Mouse (Mus musculus) embryonic facial prominence, embryonic 10.5 days (tissue): ENCODE data around the gene Fam222b. TPM values are rescaled to one million over a fixed set of nuclear protein-coding genes. Genes with fewer than 3 reads are reported as not detected.

ENCODE experiments used
- DNase-seq: peaks from one replicate; pipeline ENCODE4 v3.0.0-alpha.2; 2017; ENCODE audit warnings: low spot score
- H3K27ac ChIP-seq: fragments of 300-500 bp; sonication (generic); replicated peaks from 2 replicates; pipeline ENCODE4 v1.5.1; 2016; ENCODE audit warnings: mild to moderate bottlenecking
- H3K27me3 ChIP-seq: fragments of 300-500 bp; sonication (generic); replicated peaks from 2 replicates; pipeline ENCODE4 v1.6.1; 2016; ENCODE audit warnings: low read depth, mild to moderate bottlenecking; ENCODE audit not compliant: poor library complexity, severe bottlenecking
- H3K36me3 ChIP-seq: fragments of 300-500 bp; sonication (generic); replicated peaks from 2 replicates; pipeline ENCODE4 v1.6.1; 2016; ENCODE audit warnings: mild to moderate bottlenecking, moderate library complexity
- H3K4me1 ChIP-seq: fragments of 300-500 bp; sonication (generic); 2 replicates; pipeline ENCODE4 v1.6.1; 2016
- H3K4me3 ChIP-seq: fragments of 300-500 bp; sonication (generic); 2 replicates; pipeline ENCODE4 v1.5.1; 2016; ENCODE audit warnings: mild to moderate bottlenecking, moderate library complexity
- H3K9me3 ChIP-seq: fragments of 300-500 bp; sonication (generic); 2 replicates; pipeline ENCODE4 v1.6.1; 2016; ENCODE audit warnings: mild to moderate bottlenecking
- WGBS: fragments of 180-500 bp; shearing (Covaris S2); methylation state at CpG from one replicate; pipeline ENCODE4 v1.1.7; 2016; 5-methylcytosine and 5-hydroxymethylcytosine counted together
- polyA plus RNA-seq: library from polyadenylated mRNA; unstranded; fragments of >200 nt; fragmentation: Nextera tagmentation; extraction: Ambion mirVana; gene quantifications from 2 replicates; pipeline ENCODE4 v1.2.1, GENCODE M21; 2016

Fam222b gene
- polyA plus RNA-seq, 1 experiment from 2014 or later = 28.2 TPM

DNA sequence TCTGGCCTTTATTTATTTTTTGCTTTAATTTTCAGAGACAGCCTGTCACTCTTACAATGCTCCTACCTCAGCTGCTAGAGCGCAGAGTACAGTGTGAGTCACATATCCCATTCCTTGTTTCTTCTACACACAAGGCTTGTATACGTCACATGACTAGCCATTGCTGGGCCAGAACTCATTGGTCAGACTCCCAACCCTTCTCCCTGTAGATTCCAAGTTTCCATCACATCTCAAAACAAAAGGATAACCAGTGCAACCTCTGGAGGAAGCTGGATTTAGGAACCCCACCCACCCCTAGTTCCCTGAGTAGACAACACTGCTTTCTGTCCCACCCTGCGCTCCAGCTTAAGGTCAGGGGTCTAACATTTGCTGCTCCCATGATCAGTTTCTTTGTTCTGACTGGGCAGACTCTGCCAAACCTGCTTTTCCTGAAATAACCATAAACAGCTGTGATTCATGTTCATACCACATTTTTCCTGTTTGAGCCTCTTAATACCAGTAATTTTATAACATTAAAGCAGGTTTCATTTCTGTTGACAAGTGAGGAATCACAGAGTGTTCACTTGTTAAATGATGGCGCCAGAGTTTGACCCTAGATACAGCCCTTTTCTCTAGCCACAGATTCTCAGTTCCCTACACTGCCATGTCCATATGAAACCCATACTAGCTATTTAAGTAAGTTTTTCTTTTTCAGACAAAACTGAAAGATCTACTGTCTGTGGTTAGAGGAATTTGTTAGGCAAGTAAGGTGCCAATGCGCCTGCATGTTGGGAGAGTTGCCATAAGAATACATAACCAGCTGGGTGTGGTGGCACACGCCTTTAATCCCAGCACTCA, 52.5 kb downstream of the Fam222b start:
- Histone ChIP-seq H3K36me3 (peaks cover 88% of the 10 kb centered on the region), H3K4me3 (no peak overlapping the region), H3K9me3 (no peaks in the 10 kb centered on the region), H3K27ac (no peak overlapping the region), H3K4me1 (no peaks in the 10 kb centered on the region), H3K27me3 (no peaks in the 10 kb centered on the region)
- 93% methylated on average over 6 of the region's 6 CpGs for WGBS
- no peak for DNase-seq

DNA sequence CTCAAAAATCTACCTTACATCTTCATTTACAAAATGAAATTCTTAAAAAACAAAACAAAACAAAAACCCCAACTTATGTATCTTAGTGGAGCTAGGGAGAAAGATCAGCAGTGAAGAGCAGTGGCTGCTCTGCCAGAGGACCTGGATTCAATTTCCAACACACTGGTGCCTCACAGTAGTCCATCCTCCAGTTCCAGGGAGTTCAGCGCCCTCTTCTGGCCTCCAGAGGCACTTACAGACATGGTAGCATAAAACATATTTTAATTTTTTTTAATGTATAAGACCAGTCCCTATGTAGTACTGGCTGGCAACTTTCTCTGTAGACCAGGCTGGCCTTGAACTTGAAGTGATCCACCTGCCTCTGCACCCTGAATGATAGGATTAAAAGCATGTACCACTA, 56.7 kb downstream of the Fam222b start:
- Histone ChIP-seq H3K27ac (no peak overlapping the region), H3K4me1 (peaks cover under 1% of the 10 kb centered on the region; the same call in 1 of the 2 replicates), H3K27me3 (no peaks in the 10 kb centered on the region), H3K4me3 (no peak overlapping the region), H3K36me3 (peaks cover 97% of the 10 kb centered on the region), H3K9me3 (no peaks in the 10 kb centered on the region)
- 28% methylated on average over 1 of the region's 1 CpGs for WGBS
- DNase-seq = peak; percentile 36

DNA sequence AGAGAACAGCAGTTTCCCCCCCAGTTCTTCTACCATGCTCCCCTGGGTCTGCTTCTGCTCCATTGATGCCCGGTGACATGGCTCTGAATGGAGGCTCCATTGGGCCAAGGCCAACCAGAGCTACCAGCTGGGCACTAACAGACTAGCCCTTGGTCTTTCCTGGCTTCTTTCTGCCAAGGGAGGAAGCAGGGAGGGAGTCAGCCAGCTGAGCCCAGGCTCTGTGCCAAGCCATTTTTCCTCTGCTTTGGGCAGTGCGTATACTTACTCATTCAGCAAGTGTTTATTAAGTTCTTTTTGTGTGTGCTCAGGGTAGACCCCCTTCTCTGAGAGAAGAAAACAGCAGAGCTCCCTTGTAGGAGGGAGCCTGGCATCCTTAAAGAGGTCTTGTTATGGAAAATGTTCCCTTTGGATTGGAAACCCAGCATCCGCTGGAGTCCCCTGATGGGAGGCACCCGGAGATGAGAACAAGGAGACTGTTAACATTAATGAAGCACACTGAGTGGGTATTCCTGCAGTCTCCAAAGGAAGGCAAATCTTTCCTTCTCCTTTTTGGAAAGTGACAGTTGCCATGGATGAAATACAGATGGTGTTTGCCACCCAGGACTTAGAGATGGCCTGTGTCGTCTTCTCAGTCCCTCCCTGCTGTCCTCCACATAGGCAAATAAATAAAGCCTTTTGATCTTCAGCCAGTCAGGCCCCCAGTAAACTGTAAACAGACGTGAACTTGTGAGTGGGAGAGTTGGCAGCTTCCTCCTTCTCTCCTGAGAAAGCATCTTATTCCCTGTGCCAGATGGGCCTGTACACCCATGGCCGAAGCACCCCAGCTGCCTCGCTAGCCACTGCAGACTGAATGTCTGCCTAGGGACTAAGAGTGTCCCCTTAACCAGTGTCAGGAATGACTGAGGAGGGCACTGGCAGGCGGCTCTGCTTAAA, 58.1 kb downstream of the Fam222b start:
- peaks cover 97% of the 10 kb centered on the region for H3K36me3 ChIP-seq
- H3K27me3 ChIP-seq = no peaks in the 10 kb centered on the region
- no peak overlapping the region for H3K4me3 ChIP-seq
- no peak for DNase-seq
- no peak overlapping the region for H3K27ac ChIP-seq
- peaks cover 6% of the 10 kb centered on the region; the same call in 1 of the 2 replicates for H3K4me1 ChIP-seq
- WGBS = 82% methylated on average over 9 of the region's 9 CpGs
- H3K9me3 ChIP-seq = no peaks in the 10 kb centered on the region

DNA sequence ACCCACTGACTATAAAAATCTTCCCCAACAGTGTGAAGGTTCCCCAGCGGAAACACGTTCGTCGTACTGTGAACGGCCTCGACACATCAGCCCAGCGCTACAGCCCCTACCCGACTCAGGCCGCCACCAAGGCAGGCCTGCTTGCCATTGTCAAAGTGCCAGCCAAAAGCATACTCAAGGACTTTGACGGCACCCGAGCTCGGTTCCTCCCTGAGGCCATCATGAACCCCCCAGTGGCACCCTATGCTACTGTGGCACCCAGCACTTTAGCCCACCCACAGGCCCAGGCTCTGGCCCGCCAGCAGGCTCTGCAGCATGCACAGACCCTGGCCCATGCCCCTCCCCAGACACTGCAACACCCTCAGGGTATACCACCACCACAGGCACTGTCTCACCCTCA, 59.3 kb downstream of the Fam222b start:
- Histone ChIP-seq H3K36me3 (peaks cover 98% of the 10 kb centered on the region), H3K27ac (no peak overlapping the region)
- 92% methylated on average over 13 of the region's 13 CpGs for WGBS

DNA sequence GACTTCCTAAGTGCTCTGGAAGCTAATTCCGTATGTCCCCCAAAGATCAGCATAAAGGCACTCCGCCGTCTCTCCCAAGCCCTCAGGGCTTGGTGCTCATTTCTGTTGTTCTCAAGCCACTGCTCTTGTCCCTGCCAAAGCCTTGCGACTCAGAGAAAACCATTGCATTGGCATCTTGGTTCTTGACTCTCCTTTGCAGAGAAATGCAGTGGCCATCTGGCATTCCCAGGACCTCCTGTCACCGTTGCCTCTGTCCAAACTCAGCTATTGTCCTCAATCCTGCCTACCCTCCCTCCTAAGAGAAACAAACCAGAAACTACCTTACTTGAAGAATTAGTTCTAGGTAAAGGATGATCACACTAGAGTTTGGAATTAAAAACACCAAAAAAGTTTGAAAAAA, 61.2 kb downstream of the Fam222b start:
- 73% methylated on average over 5 of the region's 5 CpGs for WGBS
- Histone ChIP-seq H3K27me3 (no peaks in the 10 kb centered on the region), H3K4me1 (peaks cover 18% of the 10 kb centered on the region), H3K36me3 (peaks cover 99% of the 10 kb centered on the region), H3K9me3 (no peaks in the 10 kb centered on the region), H3K27ac (no peak overlapping the region), H3K4me3 (no peak overlapping the region)
- DNase-seq = no peak

More for the DNA sequence above, 59.3 kb downstream of the Fam222b start:
- Histone ChIP-seq H3K4me3 (no peak overlapping the region; the same call in 1 of the 2 replicates), H3K27me3 (no peaks in the 10 kb centered on the region), H3K4me1 (peaks cover 6% of the 10 kb centered on the region; the same call in 1 of the 2 replicates), H3K9me3 (no peaks in the 10 kb centered on the region)
- DNase-seq = no peak

DNA sequence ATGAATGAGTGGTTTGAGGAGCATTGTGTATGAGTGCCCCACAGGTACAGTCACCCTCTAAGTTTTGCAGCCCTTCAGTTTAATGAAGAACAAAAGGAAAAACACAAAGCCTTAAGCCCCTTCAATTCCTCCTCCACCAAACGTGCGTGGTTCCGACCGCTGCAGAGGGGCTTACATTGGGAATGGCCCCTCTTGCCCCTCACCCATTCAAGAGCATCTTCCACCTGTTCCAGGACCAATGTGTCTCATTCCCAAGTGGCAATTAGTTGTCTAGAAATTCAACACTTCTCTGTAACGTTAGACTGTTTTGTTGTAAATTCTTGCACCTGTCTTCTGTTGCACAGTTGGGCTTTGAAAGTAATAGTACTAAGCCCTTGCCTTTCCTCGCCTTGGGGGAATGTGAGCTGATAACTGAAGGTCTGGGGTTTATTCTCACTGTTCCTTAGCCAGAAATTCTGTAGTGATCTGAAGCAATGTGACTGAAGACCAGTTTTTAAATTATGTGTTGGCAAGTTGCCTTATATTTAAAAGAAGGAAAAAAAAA, 61.8 kb downstream of the Fam222b start:
- Histone ChIP-seq H3K36me3 (peaks cover 99% of the 10 kb centered on the region), H3K4me3 (no peak overlapping the region), H3K4me1 (peaks cover 23% of the 10 kb centered on the region), H3K27me3 (no peaks in the 10 kb centered on the region), H3K9me3 (no peaks in the 10 kb centered on the region), H3K27ac (no peak overlapping the region)
- no peak for DNase-seq
- WGBS = 73% methylated on average over 6 of the region's 6 CpGs

DNA sequence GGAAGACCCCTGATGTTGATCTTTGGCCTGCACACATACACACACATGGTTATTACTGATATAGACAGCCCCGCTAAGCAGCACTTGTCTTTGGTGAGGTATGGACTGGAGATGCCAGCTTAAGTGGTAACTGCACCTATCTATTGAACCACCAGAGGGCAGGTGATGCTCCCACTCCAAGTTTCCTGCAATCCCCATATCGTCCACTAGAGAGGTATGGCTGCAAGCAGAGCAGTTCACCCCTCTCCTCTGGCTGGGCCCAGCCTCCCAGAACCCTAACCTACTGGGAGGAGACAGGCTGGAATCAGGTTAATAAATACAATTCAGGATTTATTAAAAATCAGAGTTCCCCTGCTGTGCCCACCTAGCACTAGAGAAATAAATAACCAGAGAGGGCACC, 64.6 kb downstream of the Fam222b start:
- peaks cover 49% of the 10 kb centered on the region for H3K4me1 ChIP-seq
- 33% methylated on average over 2 of the region's 2 CpGs for WGBS
- peak overlapping the region; percentile 23; the same call in 1 of the 2 replicates for H3K4me3 ChIP-seq
- DNase-seq = peak; percentile 79
- no peaks in the 10 kb centered on the region for H3K9me3 ChIP-seq
- no peak overlapping the region for H3K27ac ChIP-seq
- H3K36me3 ChIP-seq = peaks cover 98% of the 10 kb centered on the region
- no peaks in the 10 kb centered on the region for H3K27me3 ChIP-seq

DNA sequence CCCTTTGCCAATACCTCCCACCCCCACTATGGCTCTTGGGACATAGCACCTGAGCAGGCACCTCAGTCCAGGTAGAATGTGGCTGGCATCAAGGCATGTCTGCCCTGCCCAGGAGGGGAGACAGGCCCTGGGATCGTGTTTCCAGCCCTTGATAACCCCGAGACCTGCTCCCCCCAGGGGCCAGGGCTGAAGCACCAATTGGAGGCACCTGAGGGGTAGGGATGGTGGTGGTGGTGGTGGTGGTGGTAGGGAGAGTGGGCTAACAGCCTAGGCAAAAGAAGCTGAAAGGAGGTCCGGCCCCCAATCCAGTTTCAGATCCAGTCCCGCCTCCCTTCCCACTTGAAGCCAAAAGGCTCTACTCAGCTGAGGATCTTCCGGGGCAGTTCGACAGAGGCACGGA, 65.1 kb downstream of the Fam222b start:
- Histone ChIP-seq H3K4me1 (peaks cover 50% of the 10 kb centered on the region), H3K27me3 (no peaks in the 10 kb centered on the region), H3K27ac (no peak overlapping the region), H3K36me3 (peaks cover 94% of the 10 kb centered on the region), H3K9me3 (no peaks in the 10 kb centered on the region), H3K4me3 (peak overlapping the region; percentile 23)
- WGBS = 75% methylated on average over 7 of the region's 7 CpGs
- DNase-seq = no peak

DNA sequence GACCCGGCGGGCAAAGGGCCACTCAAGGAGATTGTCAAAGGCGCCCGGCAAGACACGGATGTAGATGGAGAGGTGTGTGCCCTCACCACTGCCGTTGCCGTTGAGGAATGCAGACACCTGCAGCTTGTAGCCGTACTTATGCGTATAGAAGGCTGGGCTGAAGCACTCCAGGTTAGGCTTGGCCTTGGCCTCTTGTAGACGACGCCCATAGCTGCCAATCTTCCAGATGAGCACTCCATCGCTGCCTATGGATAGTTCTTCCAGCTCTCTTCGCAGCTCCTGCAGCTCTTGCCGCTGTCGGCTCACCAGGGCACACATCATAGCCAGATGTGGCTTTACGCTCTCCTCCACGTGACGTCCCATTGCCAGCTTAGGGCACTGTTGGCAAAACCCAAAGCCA, 65.7 kb downstream of the Fam222b start:
- Histone ChIP-seq H3K27ac (no peak overlapping the region), H3K4me3 (no peak overlapping the region), H3K9me3 (no peaks in the 10 kb centered on the region), H3K36me3 (peaks cover 87% of the 10 kb centered on the region), H3K4me1 (peaks cover 50% of the 10 kb centered on the region), H3K27me3 (no peaks in the 10 kb centered on the region)
- 90% methylated on average over 18 of the region's 18 CpGs for WGBS
- DNase-seq = no peak

DNA sequence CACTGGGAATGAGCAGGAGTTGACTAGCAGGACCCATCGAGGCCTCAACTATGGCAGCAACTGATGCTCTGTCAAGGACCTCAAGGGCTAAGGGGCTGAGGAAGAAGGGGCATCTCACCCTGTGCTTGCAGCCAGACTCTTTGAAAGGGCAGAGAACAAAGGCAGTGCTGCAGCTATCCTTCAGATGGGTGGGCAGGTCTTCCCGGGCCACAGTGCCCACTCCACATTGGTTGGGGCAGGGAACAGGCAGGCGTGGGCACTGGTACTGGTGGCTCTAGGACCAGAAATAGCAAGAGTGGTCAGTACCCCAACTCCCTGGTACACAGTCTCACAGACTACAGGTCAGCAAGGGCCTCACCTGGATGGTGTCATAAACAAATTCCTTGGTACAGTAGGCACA, 66.2 kb downstream of the Fam222b start:
- Histone ChIP-seq H3K9me3 (no peaks in the 10 kb centered on the region), H3K36me3 (peaks cover 82% of the 10 kb centered on the region), H3K27ac (no peak overlapping the region), H3K4me3 (no peak overlapping the region), H3K27me3 (no peaks in the 10 kb centered on the region), H3K4me1 (peaks cover 52% of the 10 kb centered on the region)
- WGBS = 89% methylated on average over 3 of the region's 3 CpGs
- DNase-seq = no peak

DNA sequence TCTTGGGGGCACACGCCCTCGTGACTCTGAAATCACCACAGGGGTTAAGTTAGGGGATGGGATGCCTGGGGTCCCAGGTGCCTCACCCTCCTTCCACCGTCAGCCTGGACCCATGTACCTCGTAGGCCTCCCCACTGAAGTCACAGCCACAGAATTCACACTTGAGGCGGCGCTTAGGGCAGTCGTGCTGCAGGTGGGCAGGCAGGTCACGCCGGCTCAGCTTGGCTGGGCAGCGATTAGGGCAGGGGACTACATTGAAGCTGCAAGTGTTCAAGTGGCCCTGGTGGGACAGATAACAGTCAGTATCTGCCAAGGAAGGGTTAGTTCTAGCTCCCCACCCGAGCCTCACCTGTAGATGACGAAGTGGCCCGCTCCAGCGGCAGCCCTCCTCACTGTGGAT, 66.7 kb downstream of the Fam222b start:
- DNase-seq = no peak
- 92% methylated on average over 14 of the region's 14 CpGs for WGBS
- Histone ChIP-seq H3K27ac (no peak overlapping the region), H3K36me3 (peaks cover 77% of the 10 kb centered on the region), H3K27me3 (no peaks in the 10 kb centered on the region), H3K4me3 (peak overlapping the region; percentile 84; the same call in 1 of the 2 replicates), H3K4me1 (peaks cover 57% of the 10 kb centered on the region), H3K9me3 (no peaks in the 10 kb centered on the region)

DNA sequence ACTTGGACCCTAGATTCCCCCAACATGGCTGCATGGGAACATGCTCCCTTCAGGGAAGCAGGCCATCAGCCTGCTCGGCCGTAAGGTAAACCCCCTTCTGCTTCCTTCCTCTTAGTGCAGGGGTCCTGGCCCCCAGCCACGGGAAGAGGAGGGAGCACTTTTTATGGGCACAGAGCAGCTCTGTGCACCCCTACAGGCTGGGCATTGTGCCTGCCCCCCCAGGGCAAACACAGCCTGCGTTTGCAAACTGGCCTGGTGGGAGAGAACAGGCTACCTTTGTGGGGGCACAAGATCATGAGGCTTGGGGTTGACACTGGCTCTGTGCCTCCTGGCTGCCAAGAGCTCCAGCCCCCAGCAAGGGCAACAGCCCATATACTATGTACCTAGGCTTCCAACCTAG, 67.5 kb downstream of the Fam222b start:
- Histone ChIP-seq H3K4me1 (peaks cover 59% of the 10 kb centered on the region), H3K4me3 (peak overlapping the region; percentile 84), H3K27me3 (peaks cover 4% of the 10 kb centered on the region; the same call in 1 of the 2 replicates), H3K9me3 (no peaks in the 10 kb centered on the region), H3K27ac (peak overlapping the region; percentile 98), H3K36me3 (peaks cover 69% of the 10 kb centered on the region)
- DNase-seq = no peak
- 55% methylated on average over 4 of the region's 4 CpGs for WGBS
